Mouse (Mus musculus) lung, embryonic 15.5 days (tissue): Measurements from ENCODE around the gene Smg9. TPM values are rescaled to one million over a fixed set of nuclear protein-coding genes. Genes with fewer than 3 reads are reported as not detected.

Experiments used
- ATAC-seq: fragments of 200-750 bp; cut with Nextera tagmentation; 2 replicates; pipeline ENCODE4 v1.8.0; 2017; ENCODE audit warnings: moderate number of reproducible peaks, borderline replicate concordance; ENCODE audit not compliant: low FRiP score, low TSS enrichment; ENCODE audit errors: extremely low read depth
- H3K27ac ChIP-seq: fragments of 300-500 bp; sonication (generic); 2 replicates; pipeline ENCODE4 v1.5.1; 2015; ENCODE audit warnings: moderate library complexity, mild to moderate bottlenecking, inconsistent platforms
- H3K27me3 ChIP-seq: fragments of 300-500 bp; sonication (generic); 2 replicates; pipeline ENCODE4 v1.6.1; 2015; ENCODE audit warnings: inconsistent platforms
- H3K36me3 ChIP-seq: fragments of 300-500 bp; sonication (generic); 2 replicates; pipeline ENCODE4 v1.6.1; 2015; ENCODE audit warnings: inconsistent platforms
- H3K4me1 ChIP-seq: fragments of 300-500 bp; sonication (generic); 2 replicates; pipeline ENCODE4 v1.6.1; 2015; ENCODE audit warnings: inconsistent platforms
- H3K4me2 ChIP-seq: fragments of 300-500 bp; sonication (generic); 2 replicates; pipeline ENCODE4 v1.6.1; 2015; ENCODE audit warnings: inconsistent platforms, mild to moderate bottlenecking, moderate library complexity
- H3K4me3 ChIP-seq: fragments of 300-500 bp; sonication (generic); 2 replicates; pipeline ENCODE4 v1.5.1; 2015; ENCODE audit warnings: mild to moderate bottlenecking, inconsistent platforms
- H3K9ac ChIP-seq: fragments of 300-500 bp; sonication (generic); 2 replicates; pipeline ENCODE4 v1.6.1; 2015; ENCODE audit warnings: inconsistent platforms
- H3K9me3 ChIP-seq: fragments of 300-500 bp; sonication (generic); 2 replicates; pipeline ENCODE4 v1.6.1; 2016; ENCODE audit warnings: inconsistent platforms
- WGBS: fragments of 180-500 bp; shearing (Covaris S2); methylation state at CpG from one replicate; pipeline ENCODE4 v1.1.7; 2015; 5-methylcytosine and 5-hydroxymethylcytosine counted together
- polyA plus RNA-seq: library from polyadenylated mRNA; unstranded; fragments of >200 nt; fragmentation: Nextera tagmentation; extraction: Ambion mirVana; gene quantifications from 2 replicates; pipeline ENCODE4 v1.2.1, GENCODE M21; 2015

Gene Smg9
- 22.5 and 23.9 TPM in 2 replicates for polyA plus RNA-seq

GRCm38 (mm10) chr7:24399256-24400081 lies at the start of gene Smg9:
TSS of gene Smg9 (plus strand) at chr7:24399619.
- peak within 1 kb of the TSS; percentile 61 for H3K4me3 ChIP-seq
- H3K27me3 ChIP-seq, result no peaks in the 10 kb centered on the region
- peak within 1 kb of the TSS; percentile 72 for H3K9ac ChIP-seq
- peak within 1 kb of the TSS; percentile 97 for H3K27ac ChIP-seq
- no peaks in the 10 kb centered on the region for H3K4me1 ChIP-seq
- H3K36me3 ChIP-seq, result peaks cover 4% of the 10 kb centered on the region; the same call in 1 of the 2 replicates
- ATAC-seq, result peak; percentile 95
- 1% methylated on average over 66 of the region's 66 CpGs for WGBS
- H3K9me3 ChIP-seq, result no peaks in the 10 kb centered on the region
- peak within 1 kb of the TSS; percentile 63 for H3K4me2 ChIP-seq

- no peak for ATAC-seq
- WGBS, result 77% methylated on average over 6 of the region's 6 CpGs
- H3K4me3 ChIP-seq, result no peak overlapping the region
Measured at GRCm38 (mm10) chr7:24355646-24356045, 43.8 kb upstream of the Smg9 start.

GRCm38 (mm10) chr7:24356081-24356480 lies 43.3 kb upstream of the Smg9 start:
- Histone ChIP-seq H3K36me3 (no peaks in the 10 kb centered on the region), H3K27ac (no peak overlapping the region), H3K4me2 (no peak overlapping the region), H3K4me1 (no peaks in the 10 kb centered on the region), H3K4me3 (no peak overlapping the region), H3K9me3 (no peaks in the 10 kb centered on the region), H3K9ac (no peak overlapping the region), H3K27me3 (no peaks in the 10 kb centered on the region)
- 73% methylated on average over 10 of the region's 10 CpGs for WGBS
- ATAC-seq, result no peak

More at GRCm38 (mm10) chr7:24355646-24356045, 43.8 kb upstream of the Smg9 start:
- no peaks in the 10 kb centered on the region for H3K27me3 ChIP-seq
- no peak overlapping the region for H3K4me2 ChIP-seq
- H3K4me1 ChIP-seq, result no peaks in the 10 kb centered on the region
- no peaks in the 10 kb centered on the region for H3K9me3 ChIP-seq
- no peak overlapping the region for H3K9ac ChIP-seq
- no peak overlapping the region for H3K27ac ChIP-seq
- H3K36me3 ChIP-seq, result no peaks in the 10 kb centered on the region

- Histone ChIP-seq H3K36me3 (no peaks in the 10 kb centered on the region), H3K9me3 (no peaks in the 10 kb centered on the region), H3K27ac (no peak overlapping the region), H3K4me1 (no peaks in the 10 kb centered on the region), H3K4me3 (no peak overlapping the region), H3K27me3 (no peaks in the 10 kb centered on the region), H3K9ac (no peak overlapping the region), H3K4me2 (no peak overlapping the region)
- WGBS, result 47% methylated on average over 4 of the region's 4 CpGs
- ATAC-seq, result no peak
Measured at GRCm38 (mm10) chr7:24357899-24358298, 41.5 kb upstream of the Smg9 start.

- Histone ChIP-seq H3K4me1 (no peaks in the 10 kb centered on the region), H3K4me2 (no peak overlapping the region), H3K4me3 (no peak overlapping the region), H3K27ac (no peak overlapping the region), H3K9me3 (no peaks in the 10 kb centered on the region), H3K9ac (no peak overlapping the region), H3K27me3 (no peaks in the 10 kb centered on the region), H3K36me3 (no peaks in the 10 kb centered on the region)
- ATAC-seq, result no peak
- 22% methylated on average over 9 of the region's 9 CpGs for whole genome bisulfite sequencing
Measured at GRCm38 (mm10) chr7:24359269-24359668, 40.1 kb upstream of the Smg9 start.

GRCm38 (mm10) chr7:24361001-24361400 lies 38.4 kb upstream of the Smg9 start:
- no peak overlapping the region for H3K27ac ChIP-seq
- H3K9me3 ChIP-seq, result no peaks in the 10 kb centered on the region
- H3K9ac ChIP-seq, result no peak overlapping the region
- no peak for ATAC-seq
- no peak overlapping the region for H3K4me3 ChIP-seq
- no peaks in the 10 kb centered on the region for H3K27me3 ChIP-seq
- no peaks in the 10 kb centered on the region for H3K36me3 ChIP-seq
- no peak overlapping the region for H3K4me2 ChIP-seq
- H3K4me1 ChIP-seq, result no peaks in the 10 kb centered on the region
- WGBS, result 52% methylated on average over 4 of the region's 4 CpGs

DNA sequence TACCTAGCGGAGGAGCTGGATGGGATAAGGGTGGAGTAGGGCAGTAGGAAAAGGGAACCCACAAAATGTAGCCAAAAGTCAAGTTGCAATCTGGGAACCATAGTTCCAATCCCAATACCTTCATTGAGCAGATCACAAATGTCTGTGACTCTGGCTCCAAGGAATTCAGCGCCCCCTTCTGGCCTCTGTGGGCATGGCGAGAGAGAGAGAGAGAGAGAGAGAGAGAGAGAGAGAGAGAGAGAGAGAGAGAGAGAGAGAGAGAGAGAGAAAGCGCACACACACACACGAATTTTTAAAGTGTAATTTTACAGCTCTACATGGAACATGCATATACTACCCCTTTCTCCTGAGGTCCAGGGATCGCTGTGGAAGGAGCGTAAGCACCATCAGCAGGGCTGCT lies 36.2 kb upstream of the Smg9 start:
- H3K4me3 ChIP-seq, result no peak overlapping the region
- H3K4me1 ChIP-seq, result no peaks in the 10 kb centered on the region
- no peaks in the 10 kb centered on the region for H3K36me3 ChIP-seq
- H3K4me2 ChIP-seq, result no peak overlapping the region
- no peaks in the 10 kb centered on the region for H3K9me3 ChIP-seq
- 23% methylated on average over 7 of the region's 7 CpGs for WGBS
- no peaks in the 10 kb centered on the region for H3K27me3 ChIP-seq
- H3K27ac ChIP-seq, result no peak overlapping the region
- no peak for ATAC-seq
- H3K9ac ChIP-seq, result no peak overlapping the region

DNA sequence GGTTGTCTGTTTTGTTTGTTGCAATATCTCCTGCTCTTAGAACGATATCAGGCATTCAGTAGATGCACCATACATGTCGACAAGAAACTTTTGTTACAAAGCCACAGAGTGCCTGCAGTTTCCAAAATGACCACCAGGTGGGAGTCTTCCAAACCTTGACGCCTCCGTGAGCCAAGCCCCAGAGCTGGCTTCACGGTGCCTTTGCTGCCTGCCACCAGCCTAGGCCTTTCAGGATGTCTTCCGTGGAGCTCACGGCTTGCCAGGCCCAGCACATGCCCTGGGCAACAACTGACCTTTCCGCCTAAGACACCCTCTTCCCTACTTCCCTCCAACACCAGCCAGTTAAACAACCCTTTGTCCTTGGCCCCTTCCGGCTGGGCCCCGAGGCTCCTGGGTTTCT lies 34.6 kb upstream of the Smg9 start:
- H3K9me3 ChIP-seq, result no peaks in the 10 kb centered on the region
- 19% methylated on average over 10 of the region's 10 CpGs for WGBS
- ATAC-seq, result peak; percentile 58
- H3K9ac ChIP-seq, result no peak overlapping the region
- no peak overlapping the region for H3K4me3 ChIP-seq
- H3K27me3 ChIP-seq, result no peaks in the 10 kb centered on the region
- H3K4me1 ChIP-seq, result no peaks in the 10 kb centered on the region
- no peaks in the 10 kb centered on the region for H3K36me3 ChIP-seq
- H3K27ac ChIP-seq, result no peak overlapping the region
- no peak overlapping the region for H3K4me2 ChIP-seq

- no peak overlapping the region for H3K4me2 ChIP-seq
- H3K9me3 ChIP-seq, result no peaks in the 10 kb centered on the region
- no peaks in the 10 kb centered on the region for H3K27me3 ChIP-seq
- ATAC-seq, result 0 out of 2 replicates have a peak, but pooled peaks have one; percentile 15
- H3K9ac ChIP-seq, result no peak overlapping the region
- no peak overlapping the region for H3K4me3 ChIP-seq
- WGBS, result 69% methylated on average over 5 of the region's 5 CpGs
- H3K27ac ChIP-seq, result no peak overlapping the region
- no peaks in the 10 kb centered on the region for H3K36me3 ChIP-seq
- 0 out of 2 replicates have a peak, but pooled peaks cover 4% of the 10 kb centered on the region for H3K4me1 ChIP-seq
Measured at GRCm38 (mm10) chr7:24365258-24366014, 34.0 kb upstream of the Smg9 start.

GRCm38 (mm10) chr7:24366716-24367632 lies 32.4 kb upstream of the Smg9 start:
- H3K36me3 ChIP-seq, result no peaks in the 10 kb centered on the region
- no peak for ATAC-seq
- no peak overlapping the region for H3K27ac ChIP-seq
- H3K4me1 ChIP-seq, result 0 out of 2 replicates have a peak, but pooled peaks cover 4% of the 10 kb centered on the region
- H3K4me3 ChIP-seq, result no peak overlapping the region
- no peak overlapping the region for H3K9ac ChIP-seq
- no peak overlapping the region for H3K4me2 ChIP-seq
- WGBS, result 65% methylated on average over 13 of the region's 15 CpGs
- H3K9me3 ChIP-seq, result no peaks in the 10 kb centered on the region
- no peaks in the 10 kb centered on the region for H3K27me3 ChIP-seq

DNA sequence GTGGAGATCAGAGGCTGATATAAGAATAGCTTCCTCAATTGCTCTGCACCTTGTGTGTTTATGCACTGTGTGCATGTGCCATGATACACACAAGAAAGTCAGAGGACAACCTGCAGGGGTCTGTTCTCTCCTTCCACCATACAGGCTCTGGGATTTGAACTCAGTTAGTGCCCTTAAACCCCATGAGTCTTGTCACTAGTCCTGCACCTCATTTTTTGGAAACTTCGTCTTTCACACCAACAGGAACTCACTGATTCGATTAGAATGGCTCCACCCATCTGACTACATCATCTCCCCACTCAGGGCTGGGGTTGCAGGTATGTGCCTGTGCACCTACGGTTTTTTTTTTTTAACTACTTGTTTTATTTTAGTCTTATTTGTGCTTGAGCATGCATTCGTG lies 31.2 kb upstream of the Smg9 start:
- no peak overlapping the region for H3K9ac ChIP-seq
- H3K4me2 ChIP-seq, result no peak overlapping the region
- no peaks in the 10 kb centered on the region for H3K9me3 ChIP-seq
- no peak for ATAC-seq
- no peak overlapping the region for H3K27ac ChIP-seq
- no peaks in the 10 kb centered on the region for H3K27me3 ChIP-seq
- H3K4me3 ChIP-seq, result no peak overlapping the region
- H3K4me1 ChIP-seq, result peaks cover 13% of the 10 kb centered on the region
- 51% methylated on average over 4 of the region's 4 CpGs for WGBS
- H3K36me3 ChIP-seq, result no peaks in the 10 kb centered on the region
